Mouse (Mus musculus) ES-E14 (cell line): ENCODE data around the gene Rasal3.

Experiments
- HCFC1 ChIP-seq: IDR thresholded peaks from 2 replicates; pipeline ENCODE4 v1.6.1; 2012; ENCODE audit warnings: low read length, inconsistent platforms, borderline replicate concordance; ENCODE audit not compliant: insufficient read depth
- MAFK ChIP-seq: IDR thresholded peaks from 2 replicates; pipeline ENCODE4 v1.6.1; 2014; ENCODE audit warnings: mild to moderate bottlenecking, low read depth, low read length, inconsistent platforms; ENCODE audit not compliant: insufficient read depth
- ZNF384 ChIP-seq: IDR thresholded peaks from 2 replicates; pipeline ENCODE4 v1.6.1; 2012; ENCODE audit warnings: low read depth, low read length, inconsistent platforms

- TF ChIP-seq HCFC1 (no peak), ZNF384 (no peak), MAFK (no peak)
Measured at GRCm38 (mm10) chr17:32364850-32365249, 38.5 kb downstream of the Rasal3 start.
